Mouse (Mus musculus): Measurements from ENCODE around the gene Hrh1. TPM values are rescaled to one million over a fixed set of nuclear protein-coding genes. Genes with fewer than 3 reads are reported as not detected.
"Not testable (repeated sequence)": the region's sequence is repeated elsewhere in the genome, so short reads cannot be mapped to it uniquely, and the experiment has no call there.

Hrh1 gene
- total RNA-seq, 2 experiments from 2014 or later: 21.0 to 23.1 TPM

DNA sequence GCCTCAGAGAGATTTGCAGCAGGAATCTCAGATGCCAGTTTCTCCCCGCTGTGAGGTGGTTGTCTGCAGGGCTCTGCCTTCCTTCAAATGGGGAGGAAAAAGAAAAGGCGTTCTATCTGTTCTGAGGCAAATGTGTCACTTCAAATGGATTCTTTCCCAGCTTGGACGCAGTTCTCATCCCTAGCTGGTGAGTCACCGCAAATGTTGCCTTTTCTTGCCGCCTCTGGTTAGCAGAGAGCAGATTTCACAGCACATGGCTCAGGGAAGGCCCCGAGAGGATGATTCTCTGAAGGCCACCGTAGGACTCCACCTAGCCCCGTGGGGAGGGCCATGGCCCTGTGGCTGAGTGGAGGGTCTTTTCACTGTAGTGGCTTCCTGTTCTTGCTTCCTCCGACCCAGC is 51.2 kb downstream of the Hrh1 start:
- intact Hi-C loops (cut with DNase I): loop anchor here (5.0 kb wide), 1 partner anchor 82 kb away; no protein-coding TSS in a partner anchor
- DNase-seq (ENCODE audit: low spot score in 2 of 2): peak; percentile 82

GRCm38 (mm10) chr6:114455267-114455666 is 57.5 kb downstream of the Hrh1 start:
- no peak for DNase-seq (ENCODE audit: low spot score in 2 of 2)
- intact Hi-C loops (cut with DNase I): loop anchor here (5.0 kb wide), 1 partner anchor 242 kb away; no protein-coding TSS in a partner anchor

GRCm38 (mm10) chr6:114456255-114457042 is 58.7 kb downstream of the Hrh1 start:
- intact Hi-C loops (cut with DNase I): loop anchor here (5.0 kb wide), 1 partner anchor 241 kb away; no protein-coding TSS in a partner anchor
- DNase-seq (ENCODE audit: low spot score in 2 of 2): no peak

DNA sequence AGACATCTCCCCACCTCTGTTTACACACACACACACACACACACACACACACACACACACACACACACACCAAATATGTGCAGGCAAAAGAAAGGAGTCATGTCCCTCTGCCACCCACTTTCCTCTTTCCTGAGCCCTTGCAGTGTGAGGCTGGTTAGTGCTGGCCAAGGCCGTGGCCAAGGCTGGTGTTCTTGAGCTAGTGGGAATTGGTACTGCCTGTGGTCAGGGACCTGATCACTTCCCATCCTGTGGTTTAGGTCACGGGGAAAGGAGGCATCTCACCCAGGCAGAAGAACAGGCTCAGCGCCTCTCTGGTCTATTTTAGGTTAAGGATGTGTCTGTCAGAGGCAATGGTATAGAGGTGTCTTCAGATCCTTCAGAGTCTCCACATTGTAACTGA is 59.6 kb downstream of the Hrh1 start:
- intact Hi-C loops (cut with DNase I): loop anchor here (5.0 kb wide), 1 partner anchor 240 kb away; no protein-coding TSS in a partner anchor

GRCm38 (mm10) chr6:114458191-114458590 is 60.5 kb downstream of the Hrh1 start:
- intact Hi-C loops (cut with DNase I): loop anchor here (5.0 kb wide), 1 partner anchor 239 kb away; no protein-coding TSS in a partner anchor
- no peak for DNase-seq (ENCODE audit: low spot score in 2 of 2)

More for the DNA sequence above, 59.6 kb downstream of the Hrh1 start:
- no peak for DNase-seq (ENCODE audit: low spot score in 2 of 2)

DNA sequence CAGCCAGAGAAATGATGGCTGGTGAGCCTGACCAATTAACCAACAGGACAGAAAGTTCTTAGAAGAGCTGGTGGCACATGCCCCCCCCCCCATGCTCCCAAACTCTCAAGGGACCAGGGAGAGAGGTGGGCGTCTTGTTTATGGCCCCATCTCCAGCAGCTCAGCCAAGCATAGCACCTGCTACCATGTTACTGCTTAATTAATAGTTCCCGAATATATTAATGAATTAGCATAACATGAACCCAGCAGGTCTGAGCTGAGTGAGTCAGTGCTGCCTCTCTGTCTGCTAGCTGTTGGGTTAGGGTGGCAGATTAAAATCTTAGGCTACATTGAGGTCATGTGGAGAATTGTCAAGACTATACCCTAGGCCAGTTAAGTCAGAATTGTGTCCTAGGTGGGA is 62.2 kb downstream of the Hrh1 start:
- intact Hi-C loops (cut with DNase I): loop anchor here (5.0 to 10.0 kb wide), 4 partner anchors 63 to 365 kb away; partner anchors contain the start of gene Hrh1
- DNase-seq (ENCODE audit: low spot score in 2 of 2): no peak

DNA sequence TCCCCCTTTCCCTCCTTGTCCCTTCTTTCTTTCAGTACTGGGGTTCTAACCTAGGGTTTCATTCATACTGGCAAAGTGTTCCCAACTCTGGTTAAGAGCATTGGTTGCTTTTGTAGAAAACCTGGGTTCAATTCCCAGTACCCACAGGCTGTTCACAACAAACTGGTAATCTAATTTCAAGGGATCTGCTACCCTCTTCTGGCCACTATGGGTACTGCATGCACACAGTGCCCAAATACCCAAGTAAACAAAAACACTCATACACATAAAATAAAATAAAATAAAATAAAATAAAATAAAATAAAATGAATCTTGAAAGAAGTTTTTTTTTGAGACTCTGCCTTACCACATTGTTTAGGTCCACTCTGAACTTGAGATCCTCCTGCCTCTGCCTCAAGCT is 63.8 kb downstream of the Hrh1 start:
- intact Hi-C loops (cut with DNase I): loop anchor here (5.0 to 10.0 kb wide), 3 partner anchors 64 to 367 kb away; partner anchors contain the start of gene Hrh1
- no peak for DNase-seq (ENCODE audit: low spot score in 2 of 2)

DNA sequence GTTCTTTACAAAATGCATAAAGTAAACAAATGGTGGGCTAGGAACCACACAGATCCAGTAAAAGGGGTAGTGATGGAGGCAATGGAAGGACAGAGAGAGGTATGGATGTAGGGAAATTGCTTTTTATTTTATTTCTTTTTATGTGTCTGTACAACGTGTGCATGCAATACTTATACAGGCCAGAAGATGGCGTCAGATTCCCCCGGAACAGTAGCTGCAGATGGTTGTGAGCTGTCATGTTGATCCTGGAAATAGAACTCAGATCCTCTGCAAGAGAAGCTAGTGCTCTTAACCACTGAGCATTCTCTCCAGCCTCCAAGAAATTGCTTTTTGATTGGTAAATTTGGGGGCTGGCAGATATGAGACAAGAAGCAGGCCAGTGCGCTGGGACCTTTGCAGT is 65.0 kb downstream of the Hrh1 start:
- intact Hi-C loops (cut with DNase I): loop anchor here (5.0 to 10.0 kb wide), 3 partner anchors 65 to 368 kb away; partner anchors contain the start of gene Hrh1
- DNase-seq (ENCODE audit: low spot score in 2 of 2): no peak

DNA sequence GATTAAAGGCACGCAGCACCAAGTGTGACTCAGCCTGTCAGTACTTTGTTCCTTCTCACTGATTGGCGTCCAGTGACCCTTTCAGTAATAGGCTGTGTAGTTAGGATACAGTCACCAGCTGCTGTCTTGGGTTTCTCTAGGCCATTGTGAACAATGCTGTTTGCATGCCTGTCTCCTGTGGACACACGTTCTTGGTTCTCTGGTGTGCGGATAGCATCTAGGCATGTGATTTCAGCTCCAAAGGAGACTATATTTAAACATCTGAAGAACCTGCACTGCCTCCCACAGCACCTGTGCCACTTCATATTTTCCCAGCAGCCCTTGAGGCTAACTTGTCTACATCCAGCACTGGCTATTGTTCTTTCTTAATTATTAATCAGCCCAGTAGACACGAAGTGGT is 75.8 kb downstream of the Hrh1 start:
- intact Hi-C loops (cut with DNase I): no loop called here
- DNase-seq (ENCODE audit: low spot score in 2 of 2): no peak

DNA sequence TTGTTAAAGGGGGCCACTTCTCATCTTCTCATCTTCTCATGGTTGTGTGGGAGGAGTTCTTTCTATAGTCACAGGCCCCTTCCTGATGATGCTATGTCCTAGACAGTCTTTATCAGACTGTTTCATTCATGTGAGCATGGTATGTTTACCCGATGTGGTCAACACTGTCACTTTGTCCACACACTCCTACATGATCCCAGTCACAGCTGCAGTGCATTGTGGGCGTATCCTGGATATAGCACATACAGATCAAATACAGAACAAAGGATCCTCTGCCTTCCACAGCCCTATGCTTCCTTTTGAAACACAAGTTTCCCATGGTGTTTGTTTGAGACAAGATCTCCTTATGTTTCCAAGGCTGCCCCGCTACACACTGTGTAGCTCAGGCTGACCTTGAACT is 76.3 kb downstream of the Hrh1 start:
- DNase-seq (ENCODE audit: low spot score in 2 of 2): no peak
- intact Hi-C loops (cut with DNase I): no loop called here

DNA sequence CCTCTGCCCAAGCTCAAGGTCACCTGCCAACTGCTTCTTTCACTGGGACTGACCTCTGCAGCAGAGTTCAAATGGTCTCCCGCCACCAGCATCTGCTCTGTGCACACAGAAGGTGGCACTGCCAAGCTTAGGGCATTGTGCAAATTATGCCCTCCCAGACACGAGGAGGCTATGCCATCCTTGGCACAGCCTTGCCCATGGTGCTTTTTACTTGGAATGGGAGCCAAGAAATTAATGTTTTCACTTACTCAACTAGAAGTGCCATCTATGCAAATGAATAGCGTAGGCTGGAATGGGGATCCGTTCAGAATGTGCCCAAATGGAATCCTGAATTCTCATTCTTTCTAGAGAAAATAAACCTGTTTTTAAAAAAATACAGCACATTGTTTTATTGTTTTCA is 77.2 kb downstream of the Hrh1 start:
- intact Hi-C loops (cut with DNase I): no loop called here
- DNase-seq (ENCODE audit: low spot score in 2 of 2): no peak

GRCm38 (mm10) chr6:114478771-114479170 is 81.0 kb downstream of the Hrh1 start:
- peak; percentile 20 to 21 for DNase-seq (ENCODE audit: low spot score in 2 of 2)

DNA sequence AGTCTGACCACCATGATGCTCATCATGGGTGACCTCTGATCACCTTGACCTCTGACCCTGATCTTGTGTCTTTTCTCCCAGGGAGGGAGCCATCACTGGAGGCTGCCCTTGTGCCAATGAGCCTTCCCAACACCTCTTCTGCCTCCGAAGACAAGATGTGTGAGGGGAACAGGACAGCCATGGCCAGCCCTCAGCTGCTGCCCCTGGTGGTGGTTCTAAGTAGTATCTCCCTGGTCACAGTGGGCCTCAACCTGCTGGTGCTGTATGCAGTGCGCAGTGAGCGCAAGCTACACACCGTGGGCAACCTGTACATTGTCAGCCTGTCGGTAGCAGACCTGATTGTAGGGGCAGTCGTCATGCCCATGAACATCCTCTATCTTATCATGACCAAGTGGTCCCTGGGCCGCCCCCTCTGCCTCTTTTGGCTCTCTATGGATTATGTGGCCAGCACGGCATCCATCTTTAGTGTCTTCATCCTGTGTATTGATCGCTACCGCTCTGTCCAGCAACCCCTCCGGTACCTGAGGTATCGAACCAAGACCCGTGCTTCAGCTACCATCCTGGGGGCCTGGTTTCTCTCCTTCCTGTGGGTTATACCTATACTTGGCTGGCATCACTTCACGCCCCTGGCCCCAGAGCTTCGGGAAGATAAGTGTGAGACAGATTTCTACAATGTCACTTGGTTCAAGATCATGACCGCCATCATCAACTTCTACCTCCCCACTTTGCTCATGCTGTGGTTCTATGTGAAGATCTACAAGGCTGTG is 82.1 kb downstream of the Hrh1 start:
- intact Hi-C loops (cut with DNase I): no loop called here
- no peak for DNase-seq (ENCODE audit: low spot score in 2 of 2)

More at GRCm38 (mm10) chr6:114478771-114479170, 81.0 kb downstream of the Hrh1 start:
- intact Hi-C loops (cut with DNase I): no loop called here

GRCm38 (mm10) chr6:114489371-114489770 is 91.6 kb downstream of the Hrh1 start:
- no peak for DNase-seq (ENCODE audit: low spot score in 2 of 2)
- intact Hi-C loops (cut with DNase I): no loop called here

DNA sequence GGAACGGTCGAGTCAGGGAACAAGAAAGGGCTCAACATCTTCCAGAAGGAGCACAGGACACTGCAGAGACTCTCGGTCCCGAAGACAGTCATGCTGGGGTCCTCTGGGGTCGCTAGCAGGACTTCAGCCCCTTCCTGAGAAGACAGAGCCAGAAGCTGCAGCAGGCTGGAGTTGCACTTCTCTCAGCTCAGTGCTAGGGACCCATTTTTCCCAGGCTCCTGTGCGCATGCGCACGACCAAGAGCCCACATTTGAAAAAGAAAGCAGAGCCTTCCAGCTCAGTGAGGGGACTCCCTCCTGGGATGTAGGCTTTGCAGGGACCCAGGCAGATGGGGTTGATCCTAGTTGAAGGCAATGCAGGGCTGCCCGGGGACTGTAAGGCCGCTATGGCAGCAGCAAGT is 94.9 kb downstream of the Hrh1 start:
- DNase-seq (ENCODE audit: low spot score in 2 of 2); intact Hi-C loops (cut with DNase I): not testable (repeated sequence)

GRCm38 (mm10) chr6:114494987-114495386 is 97.3 kb downstream of the Hrh1 start:
- peak; percentile 24 to 42 for DNase-seq (ENCODE audit: low spot score in 2 of 2)
- intact Hi-C loops (cut with DNase I): not testable (repeated sequence)

DNA sequence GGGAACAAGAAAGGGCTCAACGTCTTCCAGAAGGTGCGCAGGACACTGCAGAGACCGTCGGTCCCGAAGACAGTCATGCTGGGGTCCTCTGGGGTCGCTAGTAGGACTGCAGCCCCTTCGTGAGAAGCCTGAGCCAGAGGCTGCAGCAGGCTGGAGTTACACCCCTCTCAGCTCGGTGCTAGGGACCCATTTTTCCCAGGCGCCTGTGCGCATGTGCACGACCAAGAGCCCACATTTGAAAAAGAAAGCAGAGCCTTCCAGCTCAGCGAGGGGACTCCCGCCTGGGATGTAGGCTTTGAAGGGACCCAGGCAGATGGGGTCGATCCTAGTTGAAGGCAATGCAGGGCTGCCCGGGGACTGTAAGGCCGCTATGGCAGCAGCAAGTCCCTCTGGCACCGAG is 116.3 kb downstream of the Hrh1 start:
- DNase-seq (ENCODE audit: low spot score in 2 of 2); intact Hi-C loops (cut with DNase I): not testable (repeated sequence)

DNA sequence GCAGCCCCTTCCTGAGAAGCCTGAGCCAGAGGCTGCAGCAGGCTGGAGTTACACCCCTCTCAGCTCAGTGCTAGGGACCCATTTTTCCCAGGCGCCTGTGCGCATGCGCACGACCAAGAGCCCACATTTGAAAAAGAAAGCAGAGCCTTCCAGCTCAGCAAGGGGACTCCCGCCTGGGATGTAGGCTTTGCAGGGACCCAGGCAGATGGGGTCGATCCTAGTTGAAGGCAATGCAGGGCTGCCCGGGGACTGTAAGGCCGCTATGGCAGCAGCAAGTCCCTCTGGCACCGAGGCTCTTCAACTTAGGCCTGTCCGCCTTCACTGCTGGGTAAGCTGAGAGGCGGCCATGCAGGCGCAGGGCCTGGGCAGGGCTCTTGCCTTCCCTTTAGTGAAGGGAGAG is 131.0 kb downstream of the Hrh1 start:
- intact Hi-C loops (cut with DNase I); DNase-seq (ENCODE audit: low spot score in 2 of 2): not testable (repeated sequence)
